Mouse (Mus musculus): ENCODE data around the gene Srcin1.

- TF ChIP-seq CTCF (IDR thresholded peaks at IDR 0.05; ENCODE audit: borderline replicate concordance, extremely low read depth, insufficient read depth, insufficient read length) (no peak), POLR2A (IDR thresholded peaks at IDR 0.05; ENCODE audit: borderline replicate concordance, extremely low read depth, insufficient read depth, insufficient read length, poor library complexity, severe bottlenecking) (no peak)
Observed at GRCm38 (mm10) chr11:97567480-97567879, 8.5 kb downstream of the Srcin1 start.
